Mouse (Mus musculus) midbrain, embryonic 15.5 days (tissue): ENCODE measurements around the gene Otor. TPM values are rescaled to one million over a fixed set of nuclear protein-coding genes. Genes with fewer than 3 reads are reported as not detected.

Source experiments
- polyA plus RNA-seq: library from polyadenylated mRNA; unstranded; fragments of >200 nt; fragmentation: Nextera tagmentation; extraction: Ambion mirVana; gene quantifications from 2 replicates; pipeline ENCODE4 v1.2.1, GENCODE M21; 2015

The Otor gene
- polyA plus RNA-seq, 1 experiment from 2014 or later = 1.7 TPM

Other genes with a start within 250 kb of the Otor start
- gene Kif16b, start 176.9 kb upstream of the Otor start, polyA plus RNA-seq = 3.5 and 3.6 TPM in 2 replicates
- 47.1 and 50.4 TPM in 2 replicates for gene Snrpb2, start 15.4 kb upstream of the Otor start, polyA plus RNA-seq